Mouse (Mus musculus): ENCODE measurements around the gene Zfp426. TPM values are rescaled to one million over a fixed set of nuclear protein-coding genes. Genes with fewer than 3 reads are reported as not detected.

Gene Zfp426
- total RNA-seq, 1 experiment, result 9.1 TPM

DNA sequence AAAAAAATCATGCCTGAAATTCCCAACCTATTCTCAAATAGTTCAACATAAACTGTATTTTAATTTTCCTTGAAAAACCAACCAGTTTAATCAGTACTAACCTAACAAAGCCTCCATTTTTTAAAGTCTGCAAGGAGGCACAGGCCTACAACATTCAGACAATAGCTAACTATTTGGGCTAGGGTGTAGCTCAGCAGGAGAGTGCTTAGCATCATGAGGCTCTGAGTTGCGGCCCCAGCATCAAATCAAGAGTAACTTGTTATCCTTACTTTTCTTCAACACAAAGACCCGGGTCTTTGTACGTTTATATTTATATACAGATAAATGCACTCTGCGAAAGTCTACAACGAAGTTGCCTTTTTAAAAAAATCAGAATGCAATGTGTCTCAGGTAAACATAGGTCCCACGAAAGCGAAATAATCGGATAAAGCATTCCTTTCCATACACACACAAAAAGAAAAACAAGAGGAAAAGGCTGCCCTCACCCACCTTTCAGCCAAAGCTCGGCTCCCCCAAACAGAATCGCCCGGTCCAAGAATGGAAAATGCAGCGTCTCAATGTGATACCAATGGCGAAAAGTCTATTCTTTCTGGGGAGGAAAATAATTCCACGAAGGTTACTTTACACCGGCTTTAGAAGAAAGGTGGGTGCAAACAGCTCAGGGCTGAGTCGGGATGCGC lies 28.1 kb upstream of the Zfp426 start:
- no peak for TF ChIP-seq CHD2 (IDR thresholded peaks at IDR 0.05; ENCODE audit: low read depth, low read length)
- peak overlapping the region; percentile 89 for H3K27ac ChIP-seq (ENCODE audit: insufficient read depth, low read depth, low read length, poor library complexity, severe bottlenecking)
- H3K36me3 ChIP-seq (ENCODE audit: control insufficient read depth, insufficient read depth, low read length, poor library complexity, severe bottlenecking), result peaks cover 6% of the 10 kb centered on the region
- in situ Hi-C loops (cut with MboI; ENCODE audit: low sequenced_read_pairs in 2 of 2, unreplicated experiment in 2 of 2), result no loop called here
- DNase-seq (ENCODE audit: low read depth, low spot score), result no peak
- H3K9me3 ChIP-seq (ENCODE audit: control insufficient read depth, insufficient read depth, low read depth, low read length), result no peaks in the 10 kb centered on the region
- H3K4me1 ChIP-seq (ENCODE audit: control insufficient read depth in 2 of 2, insufficient read depth in 2 of 2, low read length in 2 of 2, poor library complexity in 1 of 2), result peaks cover 2 to 5% of the 10 kb centered on the region in 2 experiments; a peak in 2 of 4 replicates
- H3K9ac ChIP-seq (ENCODE audit: insufficient read depth, low read depth, low read length, poor library complexity, severe bottlenecking), result peak overlapping the region; percentile 91
- H3K4me3 ChIP-seq (ENCODE audit: insufficient read depth in 1 of 2, low read depth in 1 of 2, low read length in 2 of 2, poor library complexity in 1 of 2, severe bottlenecking in 1 of 2), result peak overlapping the region; percentile 80 to 86

DNA sequence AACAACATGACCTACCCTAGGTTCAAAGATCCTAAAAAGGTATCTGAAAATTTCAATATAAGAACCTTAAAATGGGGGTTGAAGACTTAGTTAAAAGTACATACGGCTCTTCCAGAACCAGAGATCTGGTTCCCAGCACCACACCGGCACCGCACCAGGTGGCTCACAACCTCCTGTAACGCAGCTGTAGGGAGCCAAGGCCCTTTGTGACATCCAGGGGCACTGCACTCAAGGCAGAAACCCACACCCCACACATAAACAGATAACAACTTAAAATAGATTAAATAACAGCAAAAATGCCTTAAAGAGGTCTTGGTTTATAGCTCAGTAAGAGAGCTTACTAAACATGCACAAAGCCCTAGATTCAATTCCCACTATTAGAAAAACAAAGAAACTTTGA lies 27.4 kb upstream of the Zfp426 start:
- peaks cover 8% of the 10 kb centered on the region for H3K36me3 ChIP-seq (ENCODE audit: control insufficient read depth, insufficient read depth, low read length, poor library complexity, severe bottlenecking)
- peak overlapping the region; percentile 66 to 86 for H3K4me3 ChIP-seq (ENCODE audit: insufficient read depth in 1 of 2, low read depth in 1 of 2, low read length in 2 of 2, poor library complexity in 1 of 2, severe bottlenecking in 1 of 2)
- peak overlapping the region; percentile 59 for H3K9ac ChIP-seq (ENCODE audit: insufficient read depth, low read depth, low read length, poor library complexity, severe bottlenecking)
- no peak for DNase-seq (ENCODE audit: low read depth, low spot score)
- peaks cover 2 to 6% of the 10 kb centered on the region in 2 experiments; a peak in 2 of 4 replicates for H3K4me1 ChIP-seq (ENCODE audit: control insufficient read depth in 2 of 2, insufficient read depth in 2 of 2, low read length in 2 of 2, poor library complexity in 1 of 2)
- TF ChIP-seq ZC3H11A (IDR thresholded peaks at IDR 0.05; ENCODE audit: borderline replicate concordance, low read depth, low read length) (no peak), CHD2 (IDR thresholded peaks at IDR 0.05; ENCODE audit: low read depth, low read length) (no peak), HCFC1 (IDR thresholded peaks at IDR 0.05; ENCODE audit: borderline replicate concordance, insufficient read depth, low read length) (no peak), MAFK (IDR thresholded peaks at IDR 0.05; ENCODE audit: insufficient read depth, low read depth, low read length) (no peak), ZNF384 (IDR thresholded peaks at IDR 0.05; ENCODE audit: low read depth, low read length) (no peak)
- in situ Hi-C loops (cut with MboI; ENCODE audit: low sequenced_read_pairs in 2 of 2, unreplicated experiment in 2 of 2), result no loop called here
- H3K27ac ChIP-seq (ENCODE audit: insufficient read depth, low read depth, low read length, poor library complexity, severe bottlenecking), result no peak overlapping the region
- no peaks in the 10 kb centered on the region for H3K9me3 ChIP-seq (ENCODE audit: control insufficient read depth, insufficient read depth, low read depth, low read length)

DNA sequence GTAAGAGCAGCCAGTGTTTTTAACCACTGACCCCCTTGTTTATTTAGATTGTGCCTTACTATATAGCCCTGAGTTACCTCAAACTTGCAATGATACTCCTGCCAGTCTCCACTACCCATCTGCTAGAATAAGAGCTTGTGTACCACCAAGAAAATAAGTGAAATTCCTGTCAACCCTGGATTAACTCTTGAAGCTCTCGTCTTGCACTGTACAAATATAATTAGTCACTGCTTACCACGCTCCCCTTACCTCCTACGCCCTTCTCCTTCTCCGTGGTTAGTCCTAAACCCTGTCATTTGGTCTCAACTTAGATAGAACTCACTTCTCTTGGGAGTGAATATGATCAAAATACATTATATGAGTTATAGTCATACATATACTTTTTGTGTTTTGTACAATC lies 26.2 kb upstream of the Zfp426 start:
- H3K4me3 ChIP-seq (ENCODE audit: insufficient read depth in 1 of 2, low read depth in 1 of 2, low read length in 2 of 2, poor library complexity in 1 of 2, severe bottlenecking in 1 of 2), result no peak overlapping the region
- peaks cover 2 to 8% of the 10 kb centered on the region in 2 experiments; a peak in 2 of 4 replicates for H3K4me1 ChIP-seq (ENCODE audit: control insufficient read depth in 2 of 2, insufficient read depth in 2 of 2, low read length in 2 of 2, poor library complexity in 1 of 2)
- no peak for TF ChIP-seq ZC3H11A (IDR thresholded peaks at IDR 0.05; ENCODE audit: borderline replicate concordance, low read depth, low read length)
- TF ChIP-seq MAFK (IDR thresholded peaks at IDR 0.05; ENCODE audit: insufficient read depth, low read depth, low read length), result no peak
- no peak for TF ChIP-seq CHD2 (IDR thresholded peaks at IDR 0.05; ENCODE audit: low read depth, low read length)
- TF ChIP-seq HCFC1 (IDR thresholded peaks at IDR 0.05; ENCODE audit: borderline replicate concordance, insufficient read depth, low read length), result no peak
- TF ChIP-seq ZNF384 (IDR thresholded peaks at IDR 0.05; ENCODE audit: low read depth, low read length), result no peak
- in situ Hi-C loops (cut with MboI; ENCODE audit: low sequenced_read_pairs in 2 of 2, unreplicated experiment in 2 of 2), result no loop called here
- DNase-seq (ENCODE audit: low read depth, low spot score), result no peak
- no peak overlapping the region for H3K9ac ChIP-seq (ENCODE audit: insufficient read depth, low read depth, low read length, poor library complexity, severe bottlenecking)
- no peak overlapping the region for H3K27ac ChIP-seq (ENCODE audit: insufficient read depth, low read depth, low read length, poor library complexity, severe bottlenecking)
- H3K9me3 ChIP-seq (ENCODE audit: control insufficient read depth, insufficient read depth, low read depth, low read length), result no peaks in the 10 kb centered on the region
- H3K36me3 ChIP-seq (ENCODE audit: control insufficient read depth, insufficient read depth, low read length, poor library complexity, severe bottlenecking), result peaks cover 13% of the 10 kb centered on the region

DNA sequence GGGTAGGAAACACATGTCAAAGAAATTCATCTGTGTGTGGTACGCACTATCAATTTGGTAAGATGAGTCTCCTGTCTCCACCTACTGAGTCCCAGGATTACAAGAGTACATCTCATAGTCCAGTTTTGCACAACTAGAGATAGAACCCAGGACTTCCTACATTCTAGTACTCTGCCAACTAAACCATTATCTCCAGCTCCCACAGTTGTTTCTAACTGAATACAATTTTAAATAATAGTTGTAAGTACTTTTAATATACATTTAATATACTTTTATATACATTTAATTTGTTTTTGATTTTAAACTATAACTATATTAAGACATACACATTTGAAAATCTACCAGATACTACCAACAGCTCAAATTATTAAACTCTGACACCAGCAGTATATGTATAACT lies 25.2 kb upstream of the Zfp426 start:
- DNase-seq (ENCODE audit: low read depth, low spot score), result no peak

DNA sequence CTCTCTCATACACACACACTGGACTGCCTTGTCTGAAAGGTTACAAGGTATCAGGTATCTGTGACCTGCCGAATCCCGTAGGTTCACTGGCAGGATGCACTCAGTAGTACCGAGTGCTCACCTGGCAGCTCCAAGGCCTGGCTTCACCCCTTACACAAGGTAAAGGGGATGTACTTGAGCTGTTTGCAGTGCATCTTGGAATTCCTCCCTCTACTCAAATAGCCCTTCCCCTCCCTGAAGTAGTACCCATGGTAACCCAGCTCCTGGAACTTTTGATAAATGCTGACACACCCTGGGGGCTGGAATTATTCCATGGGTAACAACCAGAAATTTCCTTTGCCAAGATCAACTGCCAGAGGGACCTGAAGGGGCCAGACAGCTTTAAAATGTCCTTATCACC lies 21.5 kb upstream of the Zfp426 start:
- DNase-seq (ENCODE audit: low read depth, low spot score), result no peak
- Histone ChIP-seq H3K4me1 (ENCODE audit: control insufficient read depth in 2 of 2, insufficient read depth in 2 of 2, low read length in 2 of 2, poor library complexity in 1 of 2) (peaks cover 0 to 6% of the 10 kb centered on the region in 2 experiments; a peak in 1 of 4 replicates), H3K9me3 (ENCODE audit: control insufficient read depth, insufficient read depth, low read depth, low read length) (no peaks in the 10 kb centered on the region), H3K27ac (ENCODE audit: insufficient read depth, low read depth, low read length, poor library complexity, severe bottlenecking) (no peak overlapping the region), H3K4me3 (ENCODE audit: insufficient read depth in 1 of 2, low read depth in 1 of 2, low read length in 2 of 2, poor library complexity in 1 of 2, severe bottlenecking in 1 of 2) (no peak overlapping the region), H3K9ac (ENCODE audit: insufficient read depth, low read depth, low read length, poor library complexity, severe bottlenecking) (no peak overlapping the region), H3K36me3 (ENCODE audit: control insufficient read depth, insufficient read depth, low read length, poor library complexity, severe bottlenecking) (peaks cover 17% of the 10 kb centered on the region)
- in situ Hi-C loops (cut with MboI; ENCODE audit: low sequenced_read_pairs in 2 of 2, unreplicated experiment in 2 of 2), result no loop called here
- TF ChIP-seq ZNF384 (IDR thresholded peaks at IDR 0.05; ENCODE audit: low read depth, low read length) (no peak), CHD2 (IDR thresholded peaks at IDR 0.05; ENCODE audit: low read depth, low read length) (no peak), HCFC1 (IDR thresholded peaks at IDR 0.05; ENCODE audit: borderline replicate concordance, insufficient read depth, low read length) (no peak), MAFK (IDR thresholded peaks at IDR 0.05; ENCODE audit: insufficient read depth, low read depth, low read length) (no peak), ZC3H11A (IDR thresholded peaks at IDR 0.05; ENCODE audit: borderline replicate concordance, low read depth, low read length) (no peak)

More for the DNA sequence above, 25.2 kb upstream of the Zfp426 start:
- in situ Hi-C loops (cut with MboI; ENCODE audit: low sequenced_read_pairs in 2 of 2, unreplicated experiment in 2 of 2), result no loop called here
- Histone ChIP-seq H3K36me3 (ENCODE audit: control insufficient read depth, insufficient read depth, low read length, poor library complexity, severe bottlenecking) (peaks cover 15% of the 10 kb centered on the region), H3K27ac (ENCODE audit: insufficient read depth, low read depth, low read length, poor library complexity, severe bottlenecking) (no peak overlapping the region), H3K4me3 (ENCODE audit: insufficient read depth in 1 of 2, low read depth in 1 of 2, low read length in 2 of 2, poor library complexity in 1 of 2, severe bottlenecking in 1 of 2) (no peak overlapping the region), H3K9ac (ENCODE audit: insufficient read depth, low read depth, low read length, poor library complexity, severe bottlenecking) (no peak overlapping the region), H3K9me3 (ENCODE audit: control insufficient read depth, insufficient read depth, low read depth, low read length) (no peaks in the 10 kb centered on the region), H3K4me1 (ENCODE audit: control insufficient read depth in 2 of 2, insufficient read depth in 2 of 2, low read length in 2 of 2, poor library complexity in 1 of 2) (peaks cover 2 to 8% of the 10 kb centered on the region in 2 experiments; a peak in 2 of 4 replicates)
- TF ChIP-seq CHD2 (IDR thresholded peaks at IDR 0.05; ENCODE audit: low read depth, low read length) (no peak), ZC3H11A (IDR thresholded peaks at IDR 0.05; ENCODE audit: borderline replicate concordance, low read depth, low read length) (no peak)

All from ES-E14 (cell line).